Mouse (Mus musculus): ENCODE data around the gene Ackr2. TPM values are rescaled to one million over a fixed set of nuclear protein-coding genes. Genes with fewer than 3 reads are reported as not detected.

Gene Ackr2
- polyA plus RNA-seq (2015; fragmentation: Nextera tagmentation; extraction: Ambion mirVana) = 0.62 and 0.98 TPM in 2 replicates

DNA sequence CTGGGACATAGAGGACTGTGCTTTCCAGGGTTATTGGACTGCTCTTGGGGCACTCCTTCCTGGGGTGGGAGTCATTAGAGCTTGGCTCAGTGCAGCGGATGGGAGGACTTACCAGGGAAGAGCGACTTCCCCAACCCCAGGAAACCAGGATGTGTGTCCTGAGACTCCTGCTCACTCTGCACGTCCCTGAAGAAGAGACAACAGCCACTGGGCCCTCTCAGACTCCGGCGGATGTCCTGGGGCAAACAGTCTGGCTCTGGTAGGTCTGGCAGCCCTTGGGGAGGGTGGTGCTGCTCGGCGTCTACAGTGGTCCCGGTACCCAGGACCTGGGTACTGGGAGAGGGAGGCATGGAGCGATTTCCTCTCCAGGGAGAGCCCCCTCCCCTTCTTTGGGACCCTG, at the start of gene Ackr2:
Gene Ackr2 (plus strand): TSS at position 111 of the 400 bp plus-strand sequence.
- Histone ChIP-seq H3K9ac (ENCODE audit: low read depth, low read length) (no peak within 1 kb of the TSS), H3K9me3 (ENCODE audit: control insufficient read depth, low read length) (no peaks in the 10 kb centered on the region), H3K4me2 (ENCODE audit: low read depth, low read length) (no peak within 1 kb of the TSS), H3K27ac (ENCODE audit: low read length) (peak within 1 kb of the TSS; percentile 64), H3K4me3 (ENCODE audit: low read length) (no peak within 1 kb of the TSS), H3K27me3 (replicated peaks; ENCODE audit: control insufficient read depth, insufficient read depth, low read length) (no peaks in the 10 kb centered on the region), H3K4me1 (ENCODE audit: control insufficient read depth, insufficient read depth, low read length) (peaks cover 6% of the 10 kb centered on the region; the same call in 1 of the 2 replicates), H3K36me3 (ENCODE audit: control insufficient read depth, insufficient read depth, low read length) (no peaks in the 10 kb centered on the region)
- no peak for ATAC-seq
- 81% methylated on average over 9 of the region's 9 CpGs for WGBS

DNA sequence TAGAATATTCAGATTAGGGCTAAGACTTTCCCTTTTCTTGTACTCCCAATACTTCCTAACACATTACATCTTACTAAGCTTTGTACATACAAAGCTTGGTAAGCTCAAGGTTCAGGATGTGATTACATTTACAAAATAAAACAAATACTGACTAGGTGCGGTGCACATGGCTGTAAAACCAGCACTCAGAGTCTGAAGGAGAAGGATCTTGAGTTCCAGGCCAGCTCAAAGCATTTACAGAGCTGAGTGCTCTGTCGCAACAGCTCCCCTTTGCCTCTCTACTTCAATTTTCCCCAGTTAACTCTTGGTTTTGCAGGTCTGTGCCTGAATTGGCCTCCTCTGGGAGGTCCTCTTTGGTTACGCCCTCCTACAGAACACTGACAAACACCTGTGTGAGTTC, 43.9 kb upstream of the Ackr2 start:
- H3K4me2 ChIP-seq (ENCODE audit: low read depth, low read length) = no peak overlapping the region
- WGBS = 84% methylated on average over 3 of the region's 3 CpGs
- H3K9ac ChIP-seq (ENCODE audit: low read depth, low read length) = no peak overlapping the region
- no peaks in the 10 kb centered on the region for H3K27me3 ChIP-seq (replicated peaks; ENCODE audit: control insufficient read depth, insufficient read depth, low read length)
- 0 out of 2 replicates have a peak, but pooled peaks cover 5% of the 10 kb centered on the region for H3K4me1 ChIP-seq (ENCODE audit: control insufficient read depth, insufficient read depth, low read length)
- no peak overlapping the region for H3K27ac ChIP-seq (ENCODE audit: low read length)
- H3K4me3 ChIP-seq (ENCODE audit: low read length) = no peak overlapping the region
- peaks cover under 1% of the 10 kb centered on the region for H3K36me3 ChIP-seq (ENCODE audit: control insufficient read depth, insufficient read depth, low read length)
- no peaks in the 10 kb centered on the region for H3K9me3 ChIP-seq (ENCODE audit: control insufficient read depth, low read length)
- ATAC-seq = no peak

DNA sequence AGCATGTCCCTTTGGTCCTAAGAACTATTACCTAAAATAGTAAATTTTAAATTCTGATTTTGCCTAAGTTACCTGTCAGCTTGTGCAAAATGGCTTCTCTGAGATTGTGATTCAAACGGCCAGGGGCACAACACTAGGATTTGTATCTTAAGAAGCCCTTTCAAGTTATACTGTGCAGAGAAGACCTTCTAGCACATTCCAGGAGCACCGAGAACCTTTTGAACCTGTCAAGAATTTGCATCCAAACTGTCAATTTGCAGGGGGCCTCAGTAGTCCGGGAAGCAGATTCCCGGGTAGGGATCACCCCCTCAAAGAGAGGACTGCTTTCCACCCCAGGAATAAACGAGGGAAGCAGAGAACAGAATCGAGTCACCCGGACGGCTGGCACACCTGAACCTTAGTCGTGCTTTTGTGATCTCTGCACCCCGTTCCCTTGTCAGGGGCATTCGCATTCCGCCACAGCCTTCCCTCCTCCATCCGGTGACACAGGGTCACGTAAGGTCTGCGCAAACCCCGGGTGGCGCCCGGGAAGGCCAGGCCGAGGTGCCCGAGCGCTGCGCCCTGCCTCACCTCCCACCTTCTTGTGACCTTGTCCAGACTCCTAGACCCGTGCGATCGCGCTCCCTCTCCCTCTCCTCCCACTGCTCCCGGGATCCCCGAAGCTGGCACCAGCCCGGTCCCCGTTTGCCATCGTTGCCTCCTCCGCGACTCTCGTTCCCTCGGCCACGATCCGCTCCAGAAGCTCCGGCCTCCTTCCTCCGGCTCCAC, 41.3 kb upstream of the Ackr2 start:
- Histone ChIP-seq H3K4me1 (ENCODE audit: control insufficient read depth, insufficient read depth, low read length) (0 out of 2 replicates have a peak, but pooled peaks cover 5% of the 10 kb centered on the region), H3K27ac (ENCODE audit: low read length) (peak overlapping the region; percentile 99), H3K9ac (ENCODE audit: low read depth, low read length) (peak overlapping the region; percentile 90), H3K9me3 (ENCODE audit: control insufficient read depth, low read length) (no peaks in the 10 kb centered on the region), H3K36me3 (ENCODE audit: control insufficient read depth, insufficient read depth, low read length) (no peaks in the 10 kb centered on the region), H3K4me2 (ENCODE audit: low read depth, low read length) (peak overlapping the region; percentile 82), H3K27me3 (replicated peaks; ENCODE audit: control insufficient read depth, insufficient read depth, low read length) (no peaks in the 10 kb centered on the region), H3K4me3 (ENCODE audit: low read length) (peak overlapping the region; percentile 93)
- under 1% methylated on average over 39 of the region's 39 CpGs for WGBS
- peak; percentile 51 for ATAC-seq

DNA sequence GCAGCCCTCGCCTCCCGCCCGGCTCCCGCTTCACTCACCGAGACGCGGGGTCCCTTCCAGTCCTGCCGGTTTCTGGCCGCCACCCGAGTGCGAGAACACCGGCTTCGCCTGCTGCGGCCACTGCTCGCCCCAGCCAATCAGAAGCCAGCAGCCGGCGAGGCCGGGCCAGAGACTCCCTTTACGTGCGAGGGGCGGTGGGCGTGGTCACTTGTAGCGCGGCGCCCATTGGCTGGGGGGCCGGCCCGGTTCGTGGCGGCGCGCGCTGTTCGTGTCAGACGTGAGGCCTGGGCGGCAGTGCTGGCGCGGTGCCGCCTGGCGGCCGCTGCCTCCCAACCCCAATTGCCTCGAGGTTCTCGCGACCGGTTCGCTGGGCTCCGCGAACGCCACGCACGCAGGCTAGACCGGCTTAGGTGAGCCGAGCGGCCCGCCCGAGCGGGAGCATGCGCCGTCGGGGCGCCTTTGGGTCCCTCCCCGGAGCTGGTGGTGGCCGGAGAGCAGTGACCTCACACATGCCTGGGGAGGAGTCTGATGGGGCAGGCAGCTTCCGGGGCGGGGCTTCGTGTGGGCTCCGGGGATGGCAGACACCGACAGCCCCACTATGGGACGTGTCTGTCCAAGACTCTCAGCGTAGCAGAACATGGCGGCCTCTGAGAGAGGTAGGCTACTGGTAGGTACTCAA, 40.5 kb upstream of the Ackr2 start:
- ATAC-seq = peak; percentile 99
- peak overlapping the region; percentile 82 for H3K4me2 ChIP-seq (ENCODE audit: low read depth, low read length)
- H3K9ac ChIP-seq (ENCODE audit: low read depth, low read length) = peak overlapping the region; percentile 90
- no peaks in the 10 kb centered on the region for H3K36me3 ChIP-seq (ENCODE audit: control insufficient read depth, insufficient read depth, low read length)
- peak overlapping the region; percentile 93 for H3K4me3 ChIP-seq (ENCODE audit: low read length)
- whole genome bisulfite sequencing = under 1% methylated on average over 70 of the region's 70 CpGs
- H3K9me3 ChIP-seq (ENCODE audit: control insufficient read depth, low read length) = no peaks in the 10 kb centered on the region
- H3K4me1 ChIP-seq (ENCODE audit: control insufficient read depth, insufficient read depth, low read length) = 0 out of 2 replicates have a peak, but pooled peaks cover 5% of the 10 kb centered on the region
- H3K27me3 ChIP-seq (replicated peaks; ENCODE audit: control insufficient read depth, insufficient read depth, low read length) = no peaks in the 10 kb centered on the region
- peak overlapping the region; percentile 99 for H3K27ac ChIP-seq (ENCODE audit: low read length)

- Histone ChIP-seq H3K4me2 (ENCODE audit: low read depth, low read length) (peak within 1 kb of the TSS; percentile 82), H3K36me3 (ENCODE audit: control insufficient read depth, insufficient read depth, low read length) (no peaks in the 10 kb centered on the region), H3K4me1 (ENCODE audit: control insufficient read depth, insufficient read depth, low read length) (0 out of 2 replicates have a peak, but pooled peaks cover 5% of the 10 kb centered on the region), H3K27ac (ENCODE audit: low read length) (peak within 1 kb of the TSS; percentile 99), H3K4me3 (ENCODE audit: low read length) (peak within 1 kb of the TSS; percentile 93), H3K9me3 (ENCODE audit: control insufficient read depth, low read length) (no peaks in the 10 kb centered on the region), H3K9ac (ENCODE audit: low read depth, low read length) (peak within 1 kb of the TSS; percentile 90), H3K27me3 (replicated peaks; ENCODE audit: control insufficient read depth, insufficient read depth, low read length) (no peaks in the 10 kb centered on the region)
- no peak for ATAC-seq
- 7% methylated on average over 6 of the region's 6 CpGs for WGBS
Observed at GRCm38 (mm10) chr9:121858153-121858488, 40.0 kb upstream of the Ackr2 start, which contains the start of gene Higd1a. Gene Higd1a (minus strand): TSS chr9:121858362.

- Histone ChIP-seq H3K4me3 (ENCODE audit: low read length) (no peak overlapping the region), H3K4me2 (ENCODE audit: low read depth, low read length) (no peak overlapping the region), H3K27ac (ENCODE audit: low read length) (no peak overlapping the region), H3K9me3 (ENCODE audit: control insufficient read depth, low read length) (no peaks in the 10 kb centered on the region), H3K36me3 (ENCODE audit: control insufficient read depth, insufficient read depth, low read length) (no peaks in the 10 kb centered on the region), H3K27me3 (replicated peaks; ENCODE audit: control insufficient read depth, insufficient read depth, low read length) (no peaks in the 10 kb centered on the region), H3K4me1 (ENCODE audit: control insufficient read depth, insufficient read depth, low read length) (0 out of 2 replicates have a peak, but pooled peaks cover 5% of the 10 kb centered on the region), H3K9ac (ENCODE audit: low read depth, low read length) (no peak overlapping the region)
- WGBS = 93% methylated on average over 2 of the region's 2 CpGs
- ATAC-seq = no peak
Observed at GRCm38 (mm10) chr9:121859345-121859744, 38.8 kb upstream of the Ackr2 start.

DNA sequence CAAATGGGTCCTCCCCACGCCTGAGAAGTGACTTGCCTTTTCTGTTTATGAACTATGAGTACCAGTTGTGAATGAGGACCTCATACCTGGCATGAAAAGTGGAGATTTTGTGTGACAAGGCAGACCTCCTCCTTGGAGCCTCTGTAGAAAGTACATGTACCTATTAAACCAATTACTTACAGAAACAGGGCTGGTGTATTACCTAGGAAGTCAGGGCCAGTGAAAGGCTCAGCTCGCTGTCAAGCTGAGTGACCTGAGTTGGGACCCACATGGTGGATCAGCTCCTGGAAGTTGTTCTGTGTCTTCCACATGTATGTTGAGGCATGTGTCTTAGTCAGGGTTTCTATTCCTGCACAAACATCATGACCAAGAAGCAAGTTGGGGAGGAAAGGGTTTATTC, 37.2 kb upstream of the Ackr2 start:
- H3K27me3 ChIP-seq (replicated peaks; ENCODE audit: control insufficient read depth, insufficient read depth, low read length) = no peaks in the 10 kb centered on the region

GRCm38 (mm10) chr9:121864837-121865236, 33.3 kb upstream of the Ackr2 start:
- 38% methylated on average over 4 of the region's 4 CpGs for WGBS
- no peaks in the 10 kb centered on the region for H3K9me3 ChIP-seq (ENCODE audit: control insufficient read depth, low read length)
- H3K27ac ChIP-seq (ENCODE audit: low read length) = no peak overlapping the region
- no peak for ATAC-seq
- H3K4me3 ChIP-seq (ENCODE audit: low read length) = no peak overlapping the region
- H3K9ac ChIP-seq (ENCODE audit: low read depth, low read length) = no peak overlapping the region
- H3K36me3 ChIP-seq (ENCODE audit: control insufficient read depth, insufficient read depth, low read length) = no peaks in the 10 kb centered on the region
- H3K4me2 ChIP-seq (ENCODE audit: low read depth, low read length) = no peak overlapping the region
- no peaks in the 10 kb centered on the region for H3K27me3 ChIP-seq (replicated peaks; ENCODE audit: control insufficient read depth, insufficient read depth, low read length)
- peaks cover 7% of the 10 kb centered on the region; the same call in 1 of the 2 replicates for H3K4me1 ChIP-seq (ENCODE audit: control insufficient read depth, insufficient read depth, low read length)

More for the DNA sequence above, 37.2 kb upstream of the Ackr2 start:
- no peak overlapping the region for H3K4me2 ChIP-seq (ENCODE audit: low read depth, low read length)
- H3K9me3 ChIP-seq (ENCODE audit: control insufficient read depth, low read length) = no peaks in the 10 kb centered on the region
- H3K27ac ChIP-seq (ENCODE audit: low read length) = no peak overlapping the region
- H3K36me3 ChIP-seq (ENCODE audit: control insufficient read depth, insufficient read depth, low read length) = no peaks in the 10 kb centered on the region
- no peak overlapping the region for H3K9ac ChIP-seq (ENCODE audit: low read depth, low read length)
- H3K4me1 ChIP-seq (ENCODE audit: control insufficient read depth, insufficient read depth, low read length) = 0 out of 2 replicates have a peak, but pooled peaks cover 2% of the 10 kb centered on the region
- no peak overlapping the region for H3K4me3 ChIP-seq (ENCODE audit: low read length)
- whole genome bisulfite sequencing = 89% methylated on average over 2 of the region's 2 CpGs
- no peak for ATAC-seq

DNA sequence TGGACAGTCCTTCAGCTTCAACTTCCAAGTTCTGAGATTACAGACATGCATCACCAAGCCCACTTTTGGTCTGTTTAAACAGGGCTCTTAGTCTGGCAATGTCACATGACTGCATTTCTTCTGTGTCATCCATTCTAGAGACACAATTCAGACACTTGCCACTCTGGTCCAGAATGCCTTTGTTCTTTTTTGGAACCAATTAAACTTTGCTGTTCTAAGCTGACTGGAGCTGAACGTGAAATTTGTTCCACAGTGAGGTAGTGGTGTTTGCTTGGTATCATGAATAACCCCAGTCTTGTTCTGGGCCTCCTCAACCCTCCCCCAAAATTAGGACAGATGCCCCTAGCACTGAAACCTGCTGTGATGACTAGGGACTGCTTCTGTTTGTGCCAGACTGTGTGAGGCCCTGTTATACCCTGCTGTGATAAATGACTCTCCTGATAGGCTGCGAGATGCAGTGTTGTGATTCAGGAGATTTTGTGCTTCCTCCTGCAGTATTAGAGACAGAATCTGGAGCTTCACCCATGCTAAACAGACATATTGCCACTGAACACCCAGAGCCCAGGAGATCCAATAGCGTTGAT, 32.6 kb upstream of the Ackr2 start:
- no peak overlapping the region for H3K4me3 ChIP-seq (ENCODE audit: low read length)
- H3K9ac ChIP-seq (ENCODE audit: low read depth, low read length) = no peak overlapping the region
- ATAC-seq = no peak
- H3K27me3 ChIP-seq (replicated peaks; ENCODE audit: control insufficient read depth, insufficient read depth, low read length) = no peaks in the 10 kb centered on the region
- H3K4me1 ChIP-seq (ENCODE audit: control insufficient read depth, insufficient read depth, low read length) = peaks cover 11% of the 10 kb centered on the region; the same call in 1 of the 2 replicates
- 37% methylated on average over 3 of the region's 3 CpGs for WGBS
- no peaks in the 10 kb centered on the region for H3K36me3 ChIP-seq (ENCODE audit: control insufficient read depth, insufficient read depth, low read length)
- no peak overlapping the region for H3K4me2 ChIP-seq (ENCODE audit: low read depth, low read length)
- no peak overlapping the region; the same call in 1 of the 2 replicates for H3K27ac ChIP-seq (ENCODE audit: low read length)
- no peaks in the 10 kb centered on the region for H3K9me3 ChIP-seq (ENCODE audit: control insufficient read depth, low read length)

All from intestine, embryonic 16.5 days (tissue).